Mouse (Mus musculus): Measurements from ENCODE around the gene Lsp1. TPM values are rescaled to one million over a fixed set of nuclear protein-coding genes. Genes with fewer than 3 reads are reported as not detected.

The Lsp1 gene
- polyA plus RNA-seq (2012; rRNA removed) = 78.3 and 91.5 TPM in 2 replicates

DNA sequence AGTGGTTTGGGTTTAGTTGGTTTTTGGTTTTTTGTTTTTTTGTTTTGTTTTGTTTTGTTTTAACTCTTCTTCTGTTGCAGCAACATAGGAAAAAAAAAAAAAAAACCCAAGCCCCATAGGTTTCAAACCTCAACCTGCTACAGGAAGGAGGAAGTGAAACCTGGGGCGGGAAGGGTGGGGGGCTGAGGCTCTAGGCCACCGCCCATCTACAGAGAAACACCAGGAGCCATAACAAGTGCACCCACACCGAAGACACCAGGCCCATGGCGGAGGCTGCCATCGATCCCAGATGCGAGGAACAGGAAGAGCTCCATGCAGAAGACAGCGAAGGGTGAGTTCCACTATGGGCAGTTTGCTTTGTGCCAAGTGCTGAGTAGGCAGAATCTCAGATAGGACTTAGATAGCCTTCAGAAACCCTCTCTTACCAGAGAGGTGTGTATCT lies at the start of gene Lsp1:
Gene Lsp1 (plus strand): TSS at position 174 of the 442 bp plus-strand sequence.

DNA sequence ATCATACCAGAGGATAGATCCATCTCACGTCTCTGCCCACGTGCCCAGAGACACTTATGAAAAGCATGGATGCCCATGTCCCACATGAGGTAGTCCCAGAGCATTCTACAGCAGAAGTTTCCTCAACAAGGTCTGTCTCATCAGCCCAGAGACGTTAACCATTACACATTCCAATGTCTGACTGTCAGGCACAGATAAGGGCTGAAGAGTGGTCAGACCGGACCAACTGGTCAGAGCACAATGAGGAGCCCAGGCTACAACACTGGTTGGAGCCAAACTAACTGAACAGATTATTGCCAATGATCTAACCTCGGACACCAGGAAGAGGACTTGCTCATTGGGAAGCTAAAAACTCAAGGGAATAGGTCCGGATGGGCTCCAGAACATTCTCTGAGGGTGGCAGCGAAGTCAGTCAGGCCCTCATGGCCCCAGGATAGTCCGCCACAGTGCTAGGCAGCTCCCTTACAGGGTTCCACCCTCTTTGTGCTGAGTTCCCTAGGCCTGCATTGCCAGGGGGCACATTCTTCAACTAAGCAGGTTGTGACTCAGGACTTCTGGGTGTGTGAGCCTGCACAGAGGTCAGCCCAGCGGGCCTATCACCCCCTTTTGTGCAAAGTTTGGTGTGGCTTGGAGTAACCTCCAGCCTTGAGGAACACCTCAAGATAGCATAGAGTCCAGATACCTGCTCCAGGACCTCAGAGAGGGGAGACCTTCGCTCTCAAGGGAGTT lies 26.3 kb upstream of the Lsp1 start, which contains the start of gene Syt8:
Gene Syt8 (plus strand): TSS at position 714 of the 729 bp plus-strand sequence.

DNA sequence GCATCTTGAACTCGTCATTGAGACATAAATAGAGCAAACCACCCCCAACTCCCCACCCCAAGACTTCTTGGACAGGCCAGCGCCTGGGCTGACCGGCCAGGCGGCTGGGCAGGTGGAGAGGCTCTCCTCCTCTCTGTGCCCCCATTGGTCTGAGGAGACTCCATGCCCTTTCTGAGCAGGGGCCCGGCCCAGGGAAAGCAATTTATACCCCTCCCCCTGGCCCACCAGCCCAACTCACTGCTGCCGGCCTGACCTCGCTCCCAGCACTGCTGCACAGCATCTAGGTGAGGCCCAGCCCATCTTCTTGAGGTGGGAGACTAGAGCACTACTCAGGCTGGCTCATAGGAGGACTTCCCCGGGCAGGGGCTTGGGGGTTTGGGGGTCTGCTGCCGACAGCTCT lies 19.0 kb upstream of the Lsp1 start, which contains the start of gene Tnni2:
Gene Tnni2 (plus strand): TSS at position 224 of the 400 bp plus-strand sequence.

DNA sequence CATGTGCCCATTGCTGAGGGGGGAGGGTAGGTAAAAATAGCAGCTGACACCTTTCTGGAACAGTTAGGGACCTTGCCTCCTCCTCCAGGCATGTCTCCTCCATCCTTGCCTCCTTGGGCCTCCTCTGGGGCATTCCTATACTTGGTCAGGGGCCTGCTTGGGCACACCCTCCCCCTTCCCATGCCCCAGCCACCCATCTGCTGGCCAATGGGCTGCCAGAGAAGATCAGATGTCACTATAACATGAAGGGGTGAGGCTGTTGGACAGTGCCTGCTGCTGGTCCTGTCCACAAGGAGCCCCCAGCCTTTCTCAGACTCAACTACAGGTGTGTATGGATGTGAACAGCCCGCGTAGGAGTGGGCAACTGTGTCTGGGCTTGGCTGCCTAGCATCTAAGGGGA lies 38.0 kb downstream of the Lsp1 start, which contains the start of gene Tnnt3:
Gene Tnnt3 (plus strand): TSS at position 262 of the 400 bp plus-strand sequence.

DNA sequence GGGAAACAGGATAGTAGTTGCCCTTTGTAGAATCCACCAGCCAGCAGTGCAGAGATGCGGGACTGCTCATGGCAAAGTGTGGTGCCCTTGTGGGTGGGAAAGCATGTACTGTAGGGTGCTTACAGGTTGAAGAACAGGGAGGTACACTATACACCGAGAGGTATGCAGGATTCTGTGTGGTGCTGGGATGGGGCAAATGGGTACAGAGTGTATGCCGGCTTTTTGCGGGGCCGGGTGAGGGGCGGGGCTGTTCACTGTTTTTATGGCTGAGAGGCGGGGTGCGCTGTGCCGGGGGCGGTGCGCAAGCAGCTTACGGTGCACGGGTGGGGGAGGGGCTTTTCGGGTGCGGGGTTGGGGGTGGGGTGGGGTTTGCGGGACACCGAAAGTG lies 72.1 kb downstream of the Lsp1 start, which contains the start of gene Mrpl23:
Gene Mrpl23 (plus strand): TSS at position 16 of the 388 bp plus-strand sequence.

Other genes starting within 250 kb of the Lsp1 start
- 0.64 and 3.1 TPM in 2 replicates for gene Gm7579, start 248.9 kb upstream of the Lsp1 start, polyA plus RNA-seq (2012; rRNA removed)
- gene Krtap5-5, start 230.8 kb upstream of the Lsp1 start, polyA plus RNA-seq (2012; rRNA removed) = not detected in 2 replicates
- gene Gm40460, start 219.7 kb upstream of the Lsp1 start, polyA plus RNA-seq (2012; rRNA removed) = not detected in 2 replicates
- gene Gm2431, start 202.5 kb upstream of the Lsp1 start, polyA plus RNA-seq (2012; rRNA removed) = not detected in 2 replicates
- gene Gm4559, start 186.4 kb upstream of the Lsp1 start, polyA plus RNA-seq (2012; rRNA removed) = not detected in 2 replicates
- gene Krtap5-1, start 163.7 kb upstream of the Lsp1 start, polyA plus RNA-seq (2012; rRNA removed) = not detected in 2 replicates
- gene Krtap5-4, start 157.3 kb upstream of the Lsp1 start, polyA plus RNA-seq (2012; rRNA removed) = not detected in 2 replicates
- 1.5 and 1.9 TPM in 2 replicates for gene Ifitm10, start 87.1 kb upstream of the Lsp1 start, polyA plus RNA-seq (2012; rRNA removed)
- 0.17 TPM in 1 of 2 replicates, not detected in the other for gene Gm49369, start 78.1 kb upstream of the Lsp1 start, polyA plus RNA-seq (2012; rRNA removed)
- gene Ctsd, start 72.8 kb upstream of the Lsp1 start, polyA plus RNA-seq (2012; rRNA removed) = 320 and 338 TPM in 2 replicates
- gene Syt8, start 26.0 kb upstream of the Lsp1 start, polyA plus RNA-seq (2012; rRNA removed) = 6.9 and 8.6 TPM in 2 replicates
- 0.29 and 1.0 TPM in 2 replicates for gene Tnni2, start 19.0 kb upstream of the Lsp1 start, polyA plus RNA-seq (2012; rRNA removed)
- 0.58 and 1.3 TPM in 2 replicates for gene Tnnt3, start 38.0 kb downstream of the Lsp1 start, polyA plus RNA-seq (2012; rRNA removed)
- 7.3 and 8.3 TPM in 2 replicates for gene Mrpl23, start 71.9 kb downstream of the Lsp1 start, polyA plus RNA-seq (2012; rRNA removed)
- gene Igf2, start 206.0 kb downstream of the Lsp1 start, polyA plus RNA-seq (2012; rRNA removed) = 12.2 and 12.5 TPM in 2 replicates
- gene Gm49394, start 209.1 kb downstream of the Lsp1 start, polyA plus RNA-seq (2012; rRNA removed) = not detected in 2 replicates